Mouse (Mus musculus) MEL (cell line): Measurements from ENCODE around the gene Robo1. TPM values are rescaled to one million over a fixed set of nuclear protein-coding genes. Genes with fewer than 3 reads are reported as not detected.

Experiments
- DNase-seq: peaks from one replicate; pipeline ENCODE4 v3.0.0; 2011; ENCODE audit warnings: low read depth, low spot score
- H3K27ac ChIP-seq: 2 replicates; pipeline ENCODE4 v1.5.1; 2012; ENCODE audit warnings: low read depth, mild to moderate bottlenecking, control low read depth, low read length, moderate library complexity; ENCODE audit not compliant: control insufficient read depth
- H3K27me3 ChIP-seq, 2 experiments: fragments of 150-350 bp in 1 of 2; sonication (generic) in 1 of 2; 2 replicates each; pipeline ENCODE4 v1.6.1; 2012; ENCODE audit warnings: low read length in 2 of 2, mild to moderate bottlenecking in 2 of 2, improper control_type of control experiment in 1 of 2, moderate library complexity in 1 of 2; ENCODE audit not compliant: insufficient read depth in 2 of 2, control insufficient read depth in 1 of 2
- H3K36me3 ChIP-seq, 2 experiments: 2 replicates each; pipeline ENCODE4 v1.6.1; 2012 to 2014; ENCODE audit warnings: low read length in 2 of 2, improper control_type of control experiment in 1 of 2, inconsistent platforms in 1 of 2, mild to moderate bottlenecking in 1 of 2; ENCODE audit not compliant: insufficient read depth in 2 of 2, control insufficient read depth in 1 of 2
- H3K4me1 ChIP-seq, 2 experiments: fragments of 150-350 bp in 1 of 2; sonication (generic) in 1 of 2; 2 replicates each; pipeline ENCODE4 v1.6.1; 2012; ENCODE audit warnings: low read length in 2 of 2, improper control_type of control experiment in 1 of 2, mild to moderate bottlenecking in 1 of 2; ENCODE audit not compliant: insufficient read depth in 2 of 2, control insufficient read depth in 1 of 2
- H3K4me3 ChIP-seq, 2 experiments: fragments of 150-350 bp in 1 of 2; sonication (generic) in 1 of 2; 2 replicates each; pipeline ENCODE4 v1.5.1; 2012; ENCODE audit warnings: low read depth in 2 of 2, low read length in 2 of 2, mild to moderate bottlenecking in 2 of 2, moderate library complexity in 2 of 2, control low read depth in 1 of 2, improper control_type of control experiment in 1 of 2; ENCODE audit not compliant: control insufficient read depth in 1 of 2, insufficient read depth in 1 of 2
- H3K79me2 ChIP-seq: 2 replicates; pipeline ENCODE4 v1.6.1; 2012; ENCODE audit warnings: mild to moderate bottlenecking, low read length, moderate library complexity; ENCODE audit not compliant: control insufficient read depth, poor library complexity, insufficient read depth
- H3K9ac ChIP-seq: 2 replicates; pipeline ENCODE4 v1.6.1; 2012; ENCODE audit warnings: low read depth, mild to moderate bottlenecking, control low read depth, low read length, moderate library complexity; ENCODE audit not compliant: control insufficient read depth, poor library complexity, severe bottlenecking
- H3K9me3 ChIP-seq: fragments of 150-350 bp; sonication (generic); replicated peaks from 2 replicates; pipeline ENCODE4 v1.6.1; 2012; ENCODE audit warnings: mild to moderate bottlenecking, low read length, improper control_type of control experiment, moderate library complexity; ENCODE audit not compliant: insufficient read depth
- CHD1 ChIP-seq: IDR thresholded peaks from 2 replicates; pipeline ENCODE4 v1.6.1; 2012; ENCODE audit warnings: low read depth, mild to moderate bottlenecking, inconsistent platforms, low read length, improper control_type of control experiment
- E2F4 ChIP-seq: IDR thresholded peaks from 2 replicates; pipeline ENCODE4 v1.6.1; 2011; ENCODE audit warnings: low read depth, low read length, improper control_type of control experiment, borderline replicate concordance
- ELF1 ChIP-seq: IDR thresholded peaks from 2 replicates; pipeline ENCODE4 v1.6.1; 2014; ENCODE audit warnings: low read depth, mild to moderate bottlenecking, inconsistent platforms, low read length, improper control_type of control experiment, moderate library complexity
- ETS1 ChIP-seq: IDR thresholded peaks from 2 replicates; pipeline ENCODE4 v1.6.1; 2012; ENCODE audit warnings: low read depth, mild to moderate bottlenecking, inconsistent platforms, low read length, improper control_type of control experiment, moderate library complexity
- GABPA ChIP-seq: IDR thresholded peaks from 2 replicates; pipeline ENCODE4 v1.6.1; 2012; ENCODE audit warnings: low read depth, mild to moderate bottlenecking, inconsistent platforms, low read length, improper control_type of control experiment, moderate library complexity
- GATA1 ChIP-seq: IDR thresholded peaks from 2 replicates; pipeline ENCODE4 v1.6.1; 2011; ENCODE audit warnings: low read depth, low read length, improper control_type of control experiment
- HCFC1 ChIP-seq: IDR thresholded peaks from 2 replicates; pipeline ENCODE4 v1.6.1; 2012; ENCODE audit warnings: low read depth, mild to moderate bottlenecking, inconsistent platforms, low read length, improper control_type of control experiment, moderate library complexity
- MAFK ChIP-seq: IDR thresholded peaks from 2 replicates; pipeline ENCODE4 v1.6.1; 2011; ENCODE audit warnings: low read depth, mild to moderate bottlenecking, low read length, improper control_type of control experiment, borderline replicate concordance
- MAZ ChIP-seq: IDR thresholded peaks from 2 replicates; pipeline ENCODE4 v1.6.1; 2012; ENCODE audit warnings: low read depth, mild to moderate bottlenecking, inconsistent platforms, low read length, improper control_type of control experiment
- MYB ChIP-seq: IDR thresholded peaks from 2 replicates; pipeline ENCODE4 v1.6.1; 2011; ENCODE audit warnings: mild to moderate bottlenecking, low read depth, low read length, improper control_type of control experiment
- MYC ChIP-seq: IDR thresholded peaks from 2 replicates; pipeline ENCODE4 v1.6.1; 2011; ENCODE audit warnings: low read depth, mild to moderate bottlenecking, low read length, improper control_type of control experiment, moderate library complexity
- NELFE ChIP-seq: IDR thresholded peaks from 2 replicates; pipeline ENCODE4 v1.6.1; 2011; ENCODE audit warnings: low read depth, low read length, improper control_type of control experiment
- NRF1 ChIP-seq: IDR thresholded peaks from 2 replicates; pipeline ENCODE4 v1.6.1; 2014; ENCODE audit warnings: low read depth, mild to moderate bottlenecking, inconsistent platforms, low read length, improper control_type of control experiment, moderate library complexity; ENCODE audit not compliant: poor library complexity, insufficient read depth, severe bottlenecking
- POLR2A ChIP-seq, 2 experiments: IDR thresholded peaks; 2 replicates each; pipeline ENCODE4 v1.6.1; 2011 to 2012; ENCODE audit warnings: low read length in 2 of 2, mild to moderate bottlenecking in 2 of 2, control low read depth in 1 of 2, improper control_type of control experiment in 1 of 2, low read depth in 1 of 2, moderate library complexity in 1 of 2; ENCODE audit not compliant: control insufficient read depth in 1 of 2, insufficient read depth in 1 of 2, poor library complexity in 1 of 2
- RAD21 ChIP-seq: IDR thresholded peaks from 2 replicates; pipeline ENCODE4 v1.6.1; 2011; ENCODE audit warnings: mild to moderate bottlenecking, low read depth, low read length, improper control_type of control experiment
- RCOR1 ChIP-seq: IDR thresholded peaks from 2 replicates; pipeline ENCODE4 v1.6.1; 2012; ENCODE audit warnings: low read depth, mild to moderate bottlenecking, inconsistent platforms, low read length, improper control_type of control experiment
- SMC3 ChIP-seq: IDR thresholded peaks from 2 replicates; pipeline ENCODE4 v1.6.1; 2011; ENCODE audit warnings: low read depth, low read length, improper control_type of control experiment
- TBP ChIP-seq: IDR thresholded peaks from 2 replicates; pipeline ENCODE4 v1.8.0; 2011; ENCODE audit warnings: low read depth, low read length, improper control_type of control experiment
- TCF12 ChIP-seq: IDR thresholded peaks from 2 replicates; pipeline ENCODE4 v1.6.1; 2014; ENCODE audit warnings: low read depth, mild to moderate bottlenecking, inconsistent platforms, low read length, improper control_type of control experiment, moderate library complexity
- USF1 ChIP-seq: IDR thresholded peaks from 2 replicates; pipeline ENCODE4 v1.6.1; 2014; ENCODE audit warnings: low read depth, mild to moderate bottlenecking, inconsistent platforms, low read length, improper control_type of control experiment, moderate library complexity
- USF2 ChIP-seq, 2 experiments: IDR thresholded peaks; 2 replicates each; pipeline ENCODE4 v1.6.1; 2011 to 2012; ENCODE audit warnings: improper control_type of control experiment in 2 of 2, low read length in 2 of 2, borderline replicate concordance in 1 of 2, inconsistent platforms in 1 of 2, low read depth in 1 of 2, mild to moderate bottlenecking in 1 of 2; ENCODE audit not compliant: insufficient read depth in 1 of 2
- ZNF384 ChIP-seq: IDR thresholded peaks from 2 replicates; pipeline ENCODE4 v1.6.1; 2012; ENCODE audit warnings: low read depth, mild to moderate bottlenecking, inconsistent platforms, low read length, improper control_type of control experiment
- polyA plus RNA-seq, 2 experiments: library from polyadenylated mRNA; stranded (reverse) in 1 of 2; unstranded in 1 of 2; fragments of >175 nt in 1 of 2; fragments of >200 nt in 1 of 2; gene quantifications; 2 replicates each; pipeline versions ENCODE4 v1.2.1 to v1.2.4; 2012; ENCODE audit warnings: low replicate concordance in 2 of 2, low read depth in 1 of 2; ENCODE audit not compliant: insufficient read length in 2 of 2, insufficient read depth in 1 of 2, missing spikeins in 1 of 2
- total RNA-seq: library from RNA; depleted of rRNA; stranded (reverse); fragments of 300-350 nt; gene quantifications from 2 replicates; pipeline ENCODE4 v1.2.3, GENCODE M21; 2012

The Robo1 gene
- total and polyA plus RNA-seq, 3 experiments, result not detected

- no peak overlapping the region for H3K9ac ChIP-seq
- no peaks in the 10 kb centered on the region for H3K36me3 ChIP-seq
- TF ChIP-seq SMC3 (no peak), NRF1 (no peak), ZNF384 (no peak), USF2 (IDR thresholded peaks at IDR 0.05; ENCODE audit: borderline replicate concordance in 1 of 2, insufficient read depth in 1 of 2, low read depth in 1 of 2, low read length in 2 of 2) (no peak), CHD1 (no peak), MAFK (no peak), TCF12 (no peak), GATA1 (no peak), MYC (no peak), ETS1 (no peak), RAD21 (no peak), GABPA (no peak)
- H3K79me2 ChIP-seq, result no peaks in the 10 kb centered on the region
- no peaks in the 10 kb centered on the region for H3K4me1 ChIP-seq
- no peaks in the 10 kb centered on the region for H3K27me3 ChIP-seq
- no peak for DNase-seq
- H3K4me3 ChIP-seq, result no peak overlapping the region
- H3K9me3 ChIP-seq, result no peaks in the 10 kb centered on the region
- H3K27ac ChIP-seq, result no peak overlapping the region
These were observed 395.4 kb downstream of the Robo1 start for GRCm38 (mm10) chr16:72703486-72703885.

- Histone ChIP-seq H3K4me3 (no peak overlapping the region), H3K4me1 (no peaks in the 10 kb centered on the region), H3K36me3 (no peaks in the 10 kb centered on the region), H3K27ac (no peak overlapping the region), H3K79me2 (no peaks in the 10 kb centered on the region), H3K27me3 (no peaks in the 10 kb centered on the region), H3K9ac (no peak overlapping the region), H3K9me3 (no peaks in the 10 kb centered on the region)
- TF ChIP-seq USF1 (no peak), NRF1 (no peak), RCOR1 (no peak), TBP (no peak), CHD1 (no peak), MAZ (no peak), USF2 (IDR thresholded peaks at IDR 0.05; ENCODE audit: borderline replicate concordance in 1 of 2, insufficient read depth in 1 of 2, low read depth in 1 of 2, low read length in 2 of 2) (no peak), ELF1 (no peak), POLR2A (IDR thresholded peaks at IDR 0.05; ENCODE audit: control insufficient read depth in 1 of 2, insufficient read depth in 1 of 2, low read depth in 1 of 2, low read length in 2 of 2, poor library complexity in 1 of 2) (no peak), MYB (no peak), ZNF384 (no peak), E2F4 (no peak), NELFE (no peak), HCFC1 (no peak), RAD21 (no peak)
- DNase-seq, result no peak
These were observed 397.7 kb downstream of the Robo1 start for GRCm38 (mm10) chr16:72705851-72706250.
